Mouse (Mus musculus) limb, embryonic 10.5 days (tissue): ENCODE results near the gene Kif5c. TPM values are rescaled to one million over a fixed set of nuclear protein-coding genes. Genes with fewer than 3 reads are reported as not detected.

Experiments
- DNase-seq: peaks from one replicate; pipeline ENCODE4 v3.0.0-alpha.2; 2017; ENCODE audit warnings: low spot score
- H3K27ac ChIP-seq: fragments of 300-500 bp; sonication (generic); 2 replicates; pipeline ENCODE4 v1.5.1; 2016; ENCODE audit warnings: mild to moderate bottlenecking
- H3K27me3 ChIP-seq: fragments of 300-500 bp; sonication (generic); 2 replicates; pipeline ENCODE4 v1.6.1; 2016; ENCODE audit warnings: low read depth, mild to moderate bottlenecking; ENCODE audit not compliant: poor library complexity, severe bottlenecking
- H3K36me3 ChIP-seq: fragments of 300-500 bp; sonication (generic); 2 replicates; pipeline ENCODE4 v1.6.1; 2016; ENCODE audit warnings: mild to moderate bottlenecking, moderate library complexity
- H3K4me1 ChIP-seq: fragments of 300-500 bp; sonication (generic); 2 replicates; pipeline ENCODE4 v1.6.1; 2016
- H3K4me3 ChIP-seq: fragments of 300-500 bp; sonication (generic); 2 replicates; pipeline ENCODE4 v1.5.1; 2016; ENCODE audit warnings: mild to moderate bottlenecking, moderate library complexity
- H3K9me3 ChIP-seq: fragments of 300-500 bp; sonication (generic); replicated peaks from 2 replicates; pipeline ENCODE4 v1.6.1; 2016; ENCODE audit warnings: mild to moderate bottlenecking
- WGBS: fragments of 180-500 bp; shearing (Covaris S2); methylation state at CpG from one replicate; pipeline ENCODE4 v1.1.7; 2016; 5-methylcytosine and 5-hydroxymethylcytosine counted together
- polyA plus RNA-seq: library from polyadenylated mRNA; unstranded; fragments of >200 nt; fragmentation: Nextera tagmentation; extraction: Ambion mirVana; gene quantifications from 2 replicates; pipeline ENCODE4 v1.2.1, GENCODE M21; 2016

Gene Kif5c
- polyA plus RNA-seq, 1 experiment from 2014 or later: 14.5 TPM

GRCm38 (mm10) chr2:49594886-49595285 lies 24.2 kb upstream of the Kif5c start:
- H3K27ac ChIP-seq: peak overlapping the region; percentile 44; the same call in 1 of the 2 replicates
- H3K36me3 ChIP-seq: no peaks in the 10 kb centered on the region
- no peaks in the 10 kb centered on the region for H3K9me3 ChIP-seq
- DNase-seq: no peak
- no peaks in the 10 kb centered on the region for H3K27me3 ChIP-seq
- WGBS: 91% methylated on average over 7 of the region's 7 CpGs
- no peak overlapping the region for H3K4me3 ChIP-seq
- peaks cover 21% of the 10 kb centered on the region for H3K4me1 ChIP-seq

GRCm38 (mm10) chr2:49596318-49596717 lies 22.8 kb upstream of the Kif5c start:
- Histone ChIP-seq H3K27me3 (no peaks in the 10 kb centered on the region), H3K4me1 (peaks cover 18% of the 10 kb centered on the region), H3K36me3 (no peaks in the 10 kb centered on the region), H3K27ac (no peak overlapping the region), H3K9me3 (no peaks in the 10 kb centered on the region), H3K4me3 (no peak overlapping the region)
- no peak for DNase-seq
- 91% methylated on average over 3 of the region's 3 CpGs for WGBS

GRCm38 (mm10) chr2:49600021-49600681 lies 18.9 kb upstream of the Kif5c start:
- no peak for DNase-seq
- H3K4me3 ChIP-seq: no peak overlapping the region
- H3K36me3 ChIP-seq: no peaks in the 10 kb centered on the region
- 73% methylated on average over 7 of the region's 7 CpGs for WGBS
- peaks cover 6% of the 10 kb centered on the region; the same call in 1 of the 2 replicates for H3K4me1 ChIP-seq
- no peak overlapping the region for H3K27ac ChIP-seq
- no peaks in the 10 kb centered on the region for H3K9me3 ChIP-seq
- no peaks in the 10 kb centered on the region for H3K27me3 ChIP-seq

GRCm38 (mm10) chr2:49602791-49603349 lies 16.2 kb upstream of the Kif5c start:
- DNase-seq: no peak
- no peaks in the 10 kb centered on the region for H3K9me3 ChIP-seq
- H3K27ac ChIP-seq: no peak overlapping the region
- H3K27me3 ChIP-seq: no peaks in the 10 kb centered on the region
- peaks cover 6% of the 10 kb centered on the region; the same call in 1 of the 2 replicates for H3K4me1 ChIP-seq
- H3K36me3 ChIP-seq: no peaks in the 10 kb centered on the region
- 78% methylated on average over 4 of the region's 4 CpGs for WGBS
- no peak overlapping the region for H3K4me3 ChIP-seq

GRCm38 (mm10) chr2:49609611-49610010 lies 9.5 kb upstream of the Kif5c start:
- no peaks in the 10 kb centered on the region for H3K36me3 ChIP-seq
- WGBS: 81% methylated on average over 5 of the region's 5 CpGs
- H3K4me3 ChIP-seq: no peak overlapping the region
- no peak overlapping the region for H3K27ac ChIP-seq
- no peaks in the 10 kb centered on the region for H3K27me3 ChIP-seq
- H3K4me1 ChIP-seq: no peaks in the 10 kb centered on the region
- DNase-seq: no peak
- no peaks in the 10 kb centered on the region for H3K9me3 ChIP-seq

- no peak overlapping the region for H3K4me3 ChIP-seq
- no peaks in the 10 kb centered on the region for H3K27me3 ChIP-seq
- H3K4me1 ChIP-seq: peaks cover 26% of the 10 kb centered on the region
- H3K27ac ChIP-seq: no peak overlapping the region
- no peak for DNase-seq
- H3K36me3 ChIP-seq: no peaks in the 10 kb centered on the region
- H3K9me3 ChIP-seq: no peaks in the 10 kb centered on the region
- 83% methylated on average over 3 of the region's 3 CpGs for WGBS
These were observed 2.3 kb upstream of the Kif5c start for GRCm38 (mm10) chr2:49616765-49617164.

- H3K4me1 ChIP-seq: peaks cover 26% of the 10 kb centered on the region
- peak overlapping the region; percentile 98 for H3K4me3 ChIP-seq
- WGBS: under 1% methylated on average over 33 of the region's 33 CpGs
- H3K27ac ChIP-seq: peak overlapping the region; percentile 91
- no peak for DNase-seq
- H3K27me3 ChIP-seq: no peaks in the 10 kb centered on the region
- H3K36me3 ChIP-seq: peaks cover 19% of the 10 kb centered on the region
- no peaks in the 10 kb centered on the region for H3K9me3 ChIP-seq
These were observed 823 bp downstream of the Kif5c start for GRCm38 (mm10) chr2:49619719-49620522.

- Histone ChIP-seq H3K4me1 (peaks cover 26% of the 10 kb centered on the region), H3K27ac (peak overlapping the region; percentile 91; the same call in 1 of the 2 replicates), H3K27me3 (no peaks in the 10 kb centered on the region), H3K4me3 (peak overlapping the region; percentile 98), H3K9me3 (no peaks in the 10 kb centered on the region), H3K36me3 (peaks cover 19% of the 10 kb centered on the region)
- WGBS: 21% methylated on average over 14 of the region's 14 CpGs
- peak; percentile 42 for DNase-seq
These were observed 1.6 kb downstream of the Kif5c start for GRCm38 (mm10) chr2:49620626-49621117.

- Histone ChIP-seq H3K4me1 (peaks cover 26% of the 10 kb centered on the region), H3K36me3 (peaks cover 19% of the 10 kb centered on the region), H3K27ac (no peak overlapping the region), H3K9me3 (no peaks in the 10 kb centered on the region), H3K4me3 (peak overlapping the region; percentile 98; the same call in 1 of the 2 replicates), H3K27me3 (no peaks in the 10 kb centered on the region)
- WGBS: 83% methylated on average over 1 of the region's 1 CpGs
- DNase-seq: no peak
These were observed 2.1 kb downstream of the Kif5c start for GRCm38 (mm10) chr2:49621234-49621633.

GRCm38 (mm10) chr2:49625581-49625980 lies 6.5 kb downstream of the Kif5c start:
- no peak overlapping the region for H3K4me3 ChIP-seq
- H3K27ac ChIP-seq: no peak overlapping the region
- peaks cover 12% of the 10 kb centered on the region for H3K4me1 ChIP-seq
- DNase-seq: no peak
- H3K9me3 ChIP-seq: no peaks in the 10 kb centered on the region
- peaks cover 29% of the 10 kb centered on the region for H3K36me3 ChIP-seq
- H3K27me3 ChIP-seq: no peaks in the 10 kb centered on the region
- WGBS: 95% methylated on average over 1 of the region's 1 CpGs

GRCm38 (mm10) chr2:49627611-49628010 lies 8.5 kb downstream of the Kif5c start:
- Histone ChIP-seq H3K27ac (no peak overlapping the region), H3K4me3 (no peak overlapping the region)
- WGBS: 74% methylated on average over 7 of the region's 7 CpGs

GRCm38 (mm10) chr2:49628094-49628705 lies 9.1 kb downstream of the Kif5c start:
- no peak overlapping the region for H3K4me3 ChIP-seq
- H3K4me1 ChIP-seq: peaks cover 8% of the 10 kb centered on the region; the same call in 1 of the 2 replicates
- H3K36me3 ChIP-seq: peaks cover 18% of the 10 kb centered on the region
- H3K9me3 ChIP-seq: no peaks in the 10 kb centered on the region
- DNase-seq: no peak
- 77% methylated on average over 6 of the region's 6 CpGs for WGBS
- no peaks in the 10 kb centered on the region for H3K27me3 ChIP-seq
- no peak overlapping the region for H3K27ac ChIP-seq

More at GRCm38 (mm10) chr2:49627611-49628010, 8.5 kb downstream of the Kif5c start:
- no peak for DNase-seq
- H3K4me1 ChIP-seq: peaks cover 3% of the 10 kb centered on the region; the same call in 1 of the 2 replicates
- peaks cover 22% of the 10 kb centered on the region for H3K36me3 ChIP-seq
- no peaks in the 10 kb centered on the region for H3K27me3 ChIP-seq
- H3K9me3 ChIP-seq: no peaks in the 10 kb centered on the region
